Mouse (Mus musculus) neural tube, embryonic 10.5 days (tissue): ENCODE data around the gene Mmd.

Source experiments
- DNase-seq: peaks from one replicate; pipeline ENCODE4 v3.0.0-alpha.2; 2017; ENCODE audit warnings: low spot score; ENCODE audit errors: extremely low spot score

Gene Mmd

GRCm38 (mm10) chr11:90283159-90283558 lies 33.9 kb downstream of the Mmd start:
- DNase-seq = no peak

DNA sequence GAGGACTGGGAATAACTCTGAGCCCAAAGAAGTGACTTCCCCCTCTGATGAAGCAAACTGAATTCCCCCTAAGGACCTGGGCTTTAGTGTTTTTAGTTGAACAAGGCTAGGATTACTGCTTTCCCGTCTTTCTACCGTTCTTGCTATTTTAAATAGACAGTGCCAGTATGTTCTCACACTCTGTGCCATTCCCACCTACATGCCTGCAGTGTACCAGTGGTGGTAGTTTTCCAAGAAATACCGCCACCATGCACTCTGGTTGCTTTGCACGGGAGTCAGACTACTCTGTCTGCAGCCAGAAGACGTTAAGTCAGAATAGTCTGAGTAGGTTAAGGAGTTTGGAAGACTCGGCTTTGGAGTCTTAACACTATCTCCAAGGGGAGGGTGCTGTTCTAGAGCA lies 34.3 kb downstream of the Mmd start:
- no peak for DNase-seq

- no peak for DNase-seq
Observed at GRCm38 (mm10) chr11:90284079-90284478, 34.8 kb downstream of the Mmd start.

- DNase-seq = no peak
Observed at GRCm38 (mm10) chr11:90284623-90285022, 35.4 kb downstream of the Mmd start.

GRCm38 (mm10) chr11:90286550-90287154 lies 37.4 kb downstream of the Mmd start:
- no peak for DNase-seq

DNA sequence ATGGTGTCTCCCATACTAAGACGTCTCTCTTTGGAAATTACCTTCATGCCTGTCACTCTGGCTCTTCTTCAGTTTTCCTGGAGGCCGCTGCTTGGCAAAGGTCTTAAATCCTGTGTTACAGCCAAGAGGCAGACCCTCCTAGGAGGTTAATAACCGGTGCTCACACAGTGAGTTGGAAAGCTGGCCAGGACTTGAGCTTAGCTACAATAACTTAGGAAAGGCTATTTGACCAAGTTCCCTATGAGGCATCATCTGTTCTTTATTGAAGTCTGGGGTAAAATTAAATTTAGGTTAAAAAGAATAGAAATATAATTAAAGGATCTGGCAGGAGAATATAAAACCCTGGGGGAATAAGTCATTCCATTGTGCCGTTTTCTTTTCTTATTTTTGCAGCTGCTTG lies 41.9 kb downstream of the Mmd start:
- no peak for DNase-seq

- DNase-seq = no peak
Observed at GRCm38 (mm10) chr11:90292766-90293165, 43.5 kb downstream of the Mmd start.

- DNase-seq = no peak
Observed at GRCm38 (mm10) chr11:90294622-90295021, 45.4 kb downstream of the Mmd start.

DNA sequence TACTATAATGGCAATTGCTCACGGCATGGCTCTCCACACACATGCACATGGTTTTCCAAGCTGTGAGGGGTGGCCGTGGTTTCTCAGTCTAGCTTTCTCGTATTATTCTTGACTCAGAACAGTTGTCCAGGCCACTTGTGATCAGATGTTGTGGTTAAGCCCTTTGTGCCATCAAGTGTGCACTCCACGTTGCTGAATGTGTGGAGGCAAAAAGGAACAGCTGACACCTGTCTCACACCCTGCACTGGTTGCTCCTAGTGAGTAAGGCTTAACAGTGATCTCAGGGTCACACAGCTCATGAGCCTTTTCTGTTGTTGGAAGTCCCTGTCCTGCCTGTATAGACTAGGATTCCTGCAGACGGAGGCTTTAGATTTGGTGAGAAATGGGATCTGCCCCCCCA lies 56.8 kb downstream of the Mmd start:
- no peak for DNase-seq

- peak; percentile 44 for DNase-seq
Observed at GRCm38 (mm10) chr11:90306993-90307392, 57.7 kb downstream of the Mmd start.

DNA sequence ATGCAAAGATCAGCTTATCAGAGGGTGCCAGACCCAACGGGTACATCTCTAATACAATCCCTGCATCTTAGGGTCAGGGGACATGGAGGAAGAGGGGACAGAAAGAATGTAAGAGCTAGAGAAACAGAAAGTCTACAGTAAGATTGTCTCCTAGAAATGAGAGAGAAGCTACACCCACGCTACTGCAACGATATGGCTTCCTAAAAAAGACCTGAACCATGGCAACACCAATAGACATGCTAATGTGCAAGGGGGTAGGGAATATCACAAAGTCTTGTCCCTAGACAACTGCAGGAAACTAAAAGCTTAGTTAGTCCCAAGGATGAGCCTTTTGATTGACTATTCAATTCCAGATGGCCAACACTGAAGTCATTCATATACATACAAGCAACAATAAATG lies 65.3 kb downstream of the Mmd start:
- no peak for DNase-seq

GRCm38 (mm10) chr11:90317482-90317881 lies 68.2 kb downstream of the Mmd start:
- peak; percentile 24 for DNase-seq

DNA sequence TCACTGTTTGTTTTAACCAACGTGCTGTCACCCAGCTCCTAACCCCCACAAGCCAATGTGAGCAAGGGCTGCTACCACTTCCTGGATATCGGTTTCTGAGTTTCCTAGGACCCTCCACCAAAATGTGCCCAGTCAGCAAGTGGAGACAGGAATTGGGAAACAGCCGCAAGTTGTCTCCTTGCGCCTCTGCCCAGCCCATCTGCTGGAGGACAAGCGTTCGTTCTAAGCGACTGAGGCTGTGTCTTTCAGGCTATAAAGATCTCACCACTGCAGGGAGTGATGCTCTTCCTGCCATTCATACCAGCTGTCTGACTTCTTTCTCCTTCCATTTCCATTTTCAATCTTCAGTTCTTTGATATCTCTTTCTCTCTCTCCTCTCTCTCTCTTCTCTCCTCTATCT lies 71.7 kb downstream of the Mmd start:
- DNase-seq = no peak

DNA sequence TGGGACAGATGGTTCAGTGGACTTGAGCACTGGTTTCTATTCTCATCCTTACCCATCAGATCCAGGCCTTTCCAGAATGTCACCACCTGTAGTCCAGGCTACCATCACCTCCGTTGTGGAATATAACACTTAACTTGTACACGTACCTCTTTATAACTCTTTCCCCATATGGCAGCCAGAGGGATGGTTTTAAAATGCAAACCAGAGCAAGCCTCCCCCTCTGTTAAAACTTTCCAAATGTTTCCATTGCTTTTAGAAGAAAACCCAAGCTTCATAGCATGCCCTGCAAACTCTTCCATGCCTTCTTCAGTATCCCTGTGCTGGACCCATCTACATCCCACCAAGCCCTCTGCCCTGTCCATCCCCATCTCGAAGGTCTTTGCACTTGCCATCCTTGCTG lies 75.3 kb downstream of the Mmd start:
- DNase-seq = no peak

DNA sequence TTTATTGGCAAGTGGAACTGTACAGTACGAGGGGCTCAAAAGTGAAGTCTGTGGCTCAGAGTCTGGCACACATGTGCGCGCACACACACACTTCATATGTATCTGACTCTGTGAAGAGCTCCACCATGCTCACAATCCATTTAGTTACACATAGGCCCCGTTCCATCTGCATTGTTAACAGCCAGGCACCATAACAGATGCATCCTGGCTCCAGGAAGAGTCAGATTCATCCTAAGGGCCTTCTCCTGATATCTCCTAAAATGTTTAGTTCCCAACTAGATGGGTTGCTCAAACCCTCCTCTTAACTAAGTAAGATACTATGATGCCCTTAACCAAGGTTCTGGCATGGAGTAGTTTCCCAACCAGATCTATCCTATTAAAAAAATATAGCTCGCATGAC lies 76.9 kb downstream of the Mmd start:
- no peak for DNase-seq

DNA sequence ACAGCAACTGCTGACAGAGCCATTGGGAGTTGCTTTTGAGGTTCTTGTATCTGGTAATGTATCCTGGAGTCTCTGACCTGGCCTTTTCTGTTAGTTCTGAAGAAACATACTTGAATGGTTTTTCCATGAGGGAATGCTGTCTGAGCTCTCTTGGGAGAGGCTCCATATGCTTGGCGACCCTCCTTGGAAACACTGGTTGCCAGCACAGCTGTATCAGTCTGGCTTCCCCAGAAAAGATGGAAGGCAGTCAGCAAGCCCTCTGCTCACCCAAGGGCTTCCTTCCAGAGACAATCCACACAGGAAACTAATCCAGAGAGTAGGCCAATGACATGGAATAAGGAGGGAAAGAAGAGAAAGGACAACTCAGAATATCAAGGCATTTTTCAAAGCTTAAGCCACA lies 77.6 kb downstream of the Mmd start:
- no peak for DNase-seq
